Mouse (Mus musculus) C2C12 (cell line): ENCODE data around the gene Omp.

Experiments
- CEBPB ChIP-seq: IDR thresholded peaks from one replicate; pipeline ENCODE4 v1.6.1; 2011; ENCODE audit warnings: low read depth, mild to moderate bottlenecking, control low read depth, moderate library complexity
- CTCF ChIP-seq: IDR thresholded peaks from one replicate; pipeline ENCODE4 v1.5.1; 2011; ENCODE audit not compliant: control insufficient read depth, insufficient read depth, insufficient read length
- MYOD1 ChIP-seq: IDR thresholded peaks from one replicate; pipeline ENCODE4 v1.6.1; 2011; ENCODE audit warnings: low read depth; ENCODE audit not compliant: control insufficient read depth, insufficient read length
- MYOG ChIP-seq: IDR thresholded peaks from one replicate; pipeline ENCODE4 v1.6.1; 2011; ENCODE audit not compliant: control insufficient read depth, insufficient read length; ENCODE audit errors: extremely low read depth
- USF1 ChIP-seq: IDR thresholded peaks from one replicate; pipeline ENCODE4 v1.6.1; 2011; ENCODE audit warnings: low read depth, mild to moderate bottlenecking, control low read depth, moderate library complexity

DNA sequence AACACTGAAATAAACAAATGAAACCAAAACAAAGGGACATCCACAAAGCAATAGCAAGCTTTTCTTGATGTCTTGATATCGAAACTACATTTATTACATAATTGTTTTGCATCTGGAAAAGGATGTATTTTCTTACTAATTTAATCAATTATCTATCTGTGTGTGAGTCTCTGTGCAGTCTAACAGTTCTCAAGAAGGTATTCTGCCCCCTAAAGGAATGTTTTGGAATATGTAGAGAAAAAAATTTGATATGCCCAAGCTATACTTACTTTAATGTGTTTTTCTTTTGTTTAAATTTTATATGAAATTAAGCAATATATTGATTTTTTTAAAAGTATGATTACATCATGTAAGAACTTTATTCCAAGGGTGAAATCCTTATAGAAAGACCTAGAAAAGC is 45.3 kb upstream of the Omp start:
- TF ChIP-seq CEBPB (no peak), MYOG (no peak), CTCF (no peak), USF1 (no peak), MYOD1 (no peak)
